Mouse (Mus musculus) ES-Bruce4 (cell line): ENCODE measurements around the gene Coq6. TPM values are rescaled to one million over a fixed set of nuclear protein-coding genes. Genes with fewer than 3 reads are reported as not detected.

Experiments used
- H3K27ac ChIP-seq: 2 replicates; pipeline ENCODE4 v1.5.1; 2012; ENCODE audit warnings: low read length, inconsistent platforms; ENCODE audit not compliant: insufficient read depth
- H3K27me3 ChIP-seq: 2 replicates; pipeline ENCODE4 v1.6.1; 2012; ENCODE audit warnings: mild to moderate bottlenecking, low read length, inconsistent platforms; ENCODE audit not compliant: control insufficient read depth, poor library complexity, insufficient read depth, severe bottlenecking
- H3K36me3 ChIP-seq: 2 replicates; pipeline ENCODE4 v1.6.1; 2012; ENCODE audit warnings: inconsistent platforms, mild to moderate bottlenecking, low read length, moderate library complexity; ENCODE audit not compliant: control insufficient read depth, poor library complexity, insufficient read depth, severe bottlenecking
- H3K4me1 ChIP-seq: one replicate; pipeline ENCODE4 v1.8.1; 2011; ENCODE audit warnings: low read length; ENCODE audit not compliant: control insufficient read depth, insufficient read depth
- H3K4me3 ChIP-seq: 2 replicates; pipeline ENCODE4 v1.5.1; 2011; ENCODE audit warnings: low read depth, mild to moderate bottlenecking, low read length
- H3K9ac ChIP-seq: 2 replicates; pipeline ENCODE4 v1.6.1; 2012; ENCODE audit warnings: low read depth, mild to moderate bottlenecking, inconsistent platforms; ENCODE audit not compliant: poor library complexity, severe bottlenecking
- H3K9me3 ChIP-seq: replicated peaks from 2 replicates; pipeline ENCODE4 v1.6.1; 2012; ENCODE audit warnings: mild to moderate bottlenecking, low read length, inconsistent platforms; ENCODE audit not compliant: control insufficient read depth, poor library complexity, insufficient read depth, severe bottlenecking
- CTCF ChIP-seq: IDR thresholded peaks from one replicate; pipeline ENCODE4 v1.8.1; 2011; ENCODE audit warnings: low read depth, low read length
- EP300 ChIP-seq: IDR thresholded peaks from 2 replicates; pipeline ENCODE4 v1.6.1; 2011; ENCODE audit warnings: low read depth, low read length; ENCODE audit not compliant: insufficient read depth
- POLR2A ChIP-seq: IDR thresholded peaks from one replicate; pipeline ENCODE4 v1.8.1; 2011; ENCODE audit warnings: low read length; ENCODE audit not compliant: insufficient read depth
- polyA plus RNA-seq: library from polyadenylated mRNA; stranded (reverse); fragments of >200 nt; gene quantifications from 2 replicates; pipeline ENCODE4 v1.2.4, GENCODE M21; 2011; ENCODE audit warnings: low read depth; ENCODE audit not compliant: missing spikeins, insufficient read depth, insufficient read length

The Coq6 gene
- polyA plus RNA-seq, 1 experiment: 18.4 TPM

DNA sequence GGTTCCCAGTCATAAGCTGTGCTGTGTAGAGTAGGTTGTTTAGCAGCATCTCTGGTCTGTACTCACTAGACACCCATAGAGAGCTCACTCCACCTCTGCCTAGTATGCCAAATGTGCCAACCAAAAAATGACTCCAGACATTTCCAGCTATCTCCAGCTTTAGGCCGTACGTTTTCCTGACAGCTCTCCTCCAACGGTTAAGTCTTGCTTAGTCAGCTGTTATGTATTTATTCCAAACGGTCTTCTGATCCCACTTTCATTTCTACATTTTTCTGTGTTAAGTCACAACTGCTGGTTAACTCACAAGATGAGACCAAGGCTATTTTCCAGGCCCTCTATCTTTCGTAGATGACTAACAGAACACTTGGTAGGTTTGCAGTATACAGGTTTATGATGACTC lies 37.2 kb downstream of the Coq6 start:
- H3K27me3 ChIP-seq: no peaks in the 10 kb centered on the region
- H3K27ac ChIP-seq: no peak overlapping the region
- no peaks in the 10 kb centered on the region for H3K9me3 ChIP-seq
- no peak overlapping the region for H3K9ac ChIP-seq
- no peak overlapping the region for H3K4me3 ChIP-seq
- no peaks in the 10 kb centered on the region for H3K36me3 ChIP-seq
- no peaks in the 10 kb centered on the region for H3K4me1 ChIP-seq
- TF ChIP-seq CTCF: no peak

- no peaks in the 10 kb centered on the region for H3K4me1 ChIP-seq
- no peak overlapping the region for H3K9ac ChIP-seq
- H3K27me3 ChIP-seq: no peaks in the 10 kb centered on the region
- TF ChIP-seq POLR2A (no peak), EP300 (no peak), CTCF (no peak)
- no peak overlapping the region for H3K27ac ChIP-seq
- H3K36me3 ChIP-seq: no peaks in the 10 kb centered on the region
- H3K4me3 ChIP-seq: no peak overlapping the region
- no peaks in the 10 kb centered on the region for H3K9me3 ChIP-seq
Observed at GRCm38 (mm10) chr12:84399135-84399534, 37.7 kb downstream of the Coq6 start.

DNA sequence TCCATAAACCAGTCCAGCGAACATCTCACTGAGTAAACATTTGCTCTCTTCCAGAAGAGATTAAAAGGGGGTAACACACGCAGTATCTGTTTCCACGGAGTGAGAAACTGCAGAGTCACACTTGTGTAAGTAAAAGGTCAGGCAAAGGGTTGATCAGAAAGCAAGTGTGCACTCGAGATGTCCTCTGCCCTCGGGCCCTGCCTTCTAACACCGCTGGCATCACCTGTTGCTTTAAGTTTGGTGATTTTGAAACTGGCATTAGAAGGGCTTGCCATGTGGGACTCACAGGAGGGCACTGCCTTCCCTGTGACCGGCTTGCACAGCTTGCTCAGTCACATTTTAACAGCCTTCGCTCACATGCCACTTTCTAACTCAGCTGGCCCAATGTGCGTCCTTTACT lies 38.2 kb downstream of the Coq6 start:
- H3K9me3 ChIP-seq: no peaks in the 10 kb centered on the region
- TF ChIP-seq EP300 (no peak), CTCF (no peak), POLR2A (no peak)
- no peaks in the 10 kb centered on the region for H3K36me3 ChIP-seq
- no peak overlapping the region for H3K4me3 ChIP-seq
- H3K27me3 ChIP-seq: no peaks in the 10 kb centered on the region
- no peak overlapping the region for H3K9ac ChIP-seq
- no peaks in the 10 kb centered on the region for H3K4me1 ChIP-seq
- H3K27ac ChIP-seq: no peak overlapping the region

DNA sequence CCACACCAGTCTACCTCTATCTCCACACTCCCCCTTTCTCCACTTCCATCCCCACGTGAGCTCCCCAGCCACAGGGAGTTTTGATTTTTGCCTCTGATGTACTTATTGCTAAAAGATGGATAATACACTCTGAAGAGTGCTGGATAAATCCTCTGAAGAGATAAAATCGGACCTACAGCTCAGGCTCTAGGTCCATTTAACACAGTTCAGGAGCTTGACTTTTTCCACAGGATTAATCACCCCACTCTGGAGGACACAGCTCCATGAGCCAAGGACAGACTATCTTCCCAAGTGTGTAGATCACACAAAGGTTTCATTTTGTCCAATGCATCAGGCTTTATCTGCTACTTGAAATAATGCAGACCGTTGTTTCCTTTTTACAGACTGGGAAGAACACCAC lies 38.6 kb downstream of the Coq6 start:
- Histone ChIP-seq H3K9ac (no peak overlapping the region), H3K27ac (no peak overlapping the region)

GRCm38 (mm10) chr12:84400653-84401052 lies 39.2 kb downstream of the Coq6 start:
- Histone ChIP-seq H3K36me3 (no peaks in the 10 kb centered on the region), H3K27me3 (no peaks in the 10 kb centered on the region), H3K27ac (no peak overlapping the region), H3K9me3 (no peaks in the 10 kb centered on the region), H3K9ac (no peak overlapping the region), H3K4me3 (no peak overlapping the region), H3K4me1 (no peaks in the 10 kb centered on the region)
- TF ChIP-seq CTCF (no peak), EP300 (no peak)

More for the DNA sequence above, 38.6 kb downstream of the Coq6 start:
- H3K4me3 ChIP-seq: no peak overlapping the region
- no peaks in the 10 kb centered on the region for H3K4me1 ChIP-seq
- H3K9me3 ChIP-seq: no peaks in the 10 kb centered on the region
- no peaks in the 10 kb centered on the region for H3K27me3 ChIP-seq
- no peaks in the 10 kb centered on the region for H3K36me3 ChIP-seq
- TF ChIP-seq EP300: no peak
- no peak for TF ChIP-seq POLR2A
- TF ChIP-seq CTCF: no peak

DNA sequence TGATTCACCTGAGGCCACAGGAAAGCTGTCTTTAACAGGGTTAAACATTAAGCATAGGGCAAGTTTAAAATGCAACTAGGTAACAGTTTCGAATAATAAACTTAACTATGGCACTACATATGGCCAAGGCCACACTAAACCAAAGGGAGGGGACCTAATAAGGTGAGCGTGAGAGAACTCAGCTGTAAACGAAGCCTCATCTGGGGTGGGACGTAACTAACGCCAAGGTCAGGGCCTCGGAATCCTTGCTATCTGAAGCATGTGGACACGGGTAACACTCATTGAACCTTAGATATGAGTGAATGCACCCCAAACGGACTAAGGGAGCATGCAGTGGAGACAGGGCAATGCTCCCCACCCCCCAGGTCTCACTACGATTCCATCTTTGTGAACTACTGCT lies 41.5 kb downstream of the Coq6 start:
- no peaks in the 10 kb centered on the region for H3K36me3 ChIP-seq
- no peaks in the 10 kb centered on the region for H3K27me3 ChIP-seq
- H3K4me3 ChIP-seq: no peak overlapping the region
- H3K9me3 ChIP-seq: no peaks in the 10 kb centered on the region
- no peak overlapping the region for H3K9ac ChIP-seq
- no peak overlapping the region for H3K27ac ChIP-seq
- TF ChIP-seq POLR2A (no peak), EP300 (no peak), CTCF (no peak)
- no peaks in the 10 kb centered on the region for H3K4me1 ChIP-seq

DNA sequence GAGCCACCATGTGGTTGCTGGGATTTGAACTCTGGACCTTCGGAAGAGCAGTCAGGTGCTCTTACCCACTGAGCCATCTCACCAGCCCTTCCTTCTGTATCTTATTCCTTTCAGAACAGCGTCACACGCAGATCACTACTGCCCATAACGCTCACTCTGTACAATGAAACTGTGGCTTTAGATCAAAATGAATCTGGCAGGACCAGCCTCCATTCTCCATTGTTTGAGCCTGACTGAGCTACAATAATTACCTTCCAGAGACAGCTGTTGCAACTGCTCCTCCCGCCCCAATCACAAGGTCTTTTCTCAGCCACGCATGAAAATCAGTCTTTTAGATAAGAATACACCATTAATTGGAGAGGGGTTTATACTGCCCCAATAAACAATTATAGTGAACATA lies 43.1 kb downstream of the Coq6 start:
- no peak overlapping the region for H3K4me3 ChIP-seq
- no peaks in the 10 kb centered on the region for H3K27me3 ChIP-seq
- H3K36me3 ChIP-seq: no peaks in the 10 kb centered on the region
- H3K9ac ChIP-seq: no peak overlapping the region
- no peaks in the 10 kb centered on the region for H3K4me1 ChIP-seq
- no peak for TF ChIP-seq EP300
- no peak for TF ChIP-seq CTCF
- TF ChIP-seq POLR2A: no peak
- H3K27ac ChIP-seq: no peak overlapping the region
- H3K9me3 ChIP-seq: no peaks in the 10 kb centered on the region
